Mouse (Mus musculus): Measurements from ENCODE around the gene Prkg1.
"Not testable (repeated sequence)": the region's sequence is repeated elsewhere in the genome, so short reads cannot be mapped to it uniquely, and the experiment has no call there.

Prkg1 gene

GRCm38 (mm10) chr19:31424319-31424718 lies 340.5 kb downstream of the Prkg1 start:
- DNase-seq, result no peak

DNA sequence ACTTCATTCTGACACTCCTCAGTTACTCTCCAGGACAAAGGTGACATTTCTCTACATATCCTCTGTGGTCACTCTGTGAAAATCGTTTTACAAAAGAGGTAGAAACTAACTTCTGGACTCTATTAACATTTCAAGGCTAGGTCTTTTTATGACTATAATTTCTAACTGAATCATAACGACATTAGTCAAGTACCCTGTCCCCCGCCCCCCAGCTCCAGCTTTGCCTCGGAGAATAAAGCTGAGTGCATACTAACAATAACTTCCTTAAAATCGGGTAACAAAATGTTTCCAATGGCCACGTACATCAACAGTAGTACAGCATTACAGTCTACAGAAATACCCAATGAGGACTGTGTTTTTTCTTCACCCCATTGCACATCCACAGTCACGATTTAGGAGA lies 351.3 kb downstream of the Prkg1 start:
- DNase-seq, result no peak

DNA sequence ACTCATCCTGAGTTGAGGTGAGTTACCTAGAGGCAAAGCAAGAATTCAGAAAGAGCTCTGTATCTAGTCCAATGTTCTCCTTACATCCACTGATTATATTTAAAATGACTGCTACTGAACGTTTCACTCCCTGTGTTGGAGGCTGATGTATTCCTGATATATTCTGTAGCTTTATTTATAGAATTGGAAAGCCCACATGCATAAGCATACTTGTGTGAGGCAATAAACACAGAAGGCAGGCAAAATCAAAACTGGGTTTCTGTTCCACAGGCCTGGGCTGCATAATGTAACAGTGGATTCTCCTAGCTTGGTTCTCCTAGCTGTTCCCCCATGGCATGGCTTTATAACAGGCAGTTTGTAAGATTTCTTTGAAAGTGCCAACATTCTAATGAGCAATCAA lies 368.7 kb downstream of the Prkg1 start:
- DNase-seq, result peak; percentile 8

- peak; percentile 5 for DNase-seq
Measured at GRCm38 (mm10) chr19:31385353-31385752, 379.5 kb downstream of the Prkg1 start.

- peak; percentile 12 for DNase-seq
Measured at GRCm38 (mm10) chr19:31383881-31384280, 381.0 kb downstream of the Prkg1 start.

DNA sequence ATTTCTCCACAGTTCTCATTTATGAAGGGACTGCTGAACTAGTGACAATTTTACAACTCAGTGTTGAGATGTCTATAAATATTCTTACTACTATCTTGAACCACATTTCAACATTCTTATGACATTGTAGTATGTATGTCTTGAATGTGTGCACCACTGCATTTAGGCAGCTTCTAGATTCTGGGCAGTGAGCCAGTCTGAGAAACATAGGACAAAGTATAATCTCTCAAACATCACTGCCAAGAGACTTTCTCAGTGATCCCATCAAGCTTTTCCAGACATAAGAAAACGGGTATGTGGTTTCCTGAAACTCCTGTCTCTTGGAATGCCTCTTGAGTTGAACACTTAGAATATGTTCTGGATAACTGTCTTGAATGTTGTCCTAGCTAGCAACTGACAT lies 394.7 kb downstream of the Prkg1 start:
- no peak for DNase-seq

DNA sequence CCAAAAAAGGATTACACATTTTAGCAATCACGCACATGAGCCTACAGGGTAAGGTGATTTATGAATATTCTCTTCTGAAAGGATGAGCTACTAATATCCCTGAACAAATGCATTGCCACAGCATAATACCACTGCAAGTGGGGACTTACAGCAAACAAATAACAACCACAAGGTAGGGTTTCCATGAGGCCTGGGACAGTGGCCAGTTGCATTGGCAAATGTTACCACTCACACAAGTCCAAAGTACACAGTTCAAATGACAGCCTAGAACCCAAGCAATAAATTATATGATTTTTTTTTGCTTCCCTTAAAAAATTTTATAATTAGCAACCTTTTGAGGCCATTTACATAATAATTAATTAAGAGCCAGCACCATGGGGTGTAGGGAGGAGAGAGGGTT lies 395.7 kb downstream of the Prkg1 start:
- DNase-seq, result no peak

DNA sequence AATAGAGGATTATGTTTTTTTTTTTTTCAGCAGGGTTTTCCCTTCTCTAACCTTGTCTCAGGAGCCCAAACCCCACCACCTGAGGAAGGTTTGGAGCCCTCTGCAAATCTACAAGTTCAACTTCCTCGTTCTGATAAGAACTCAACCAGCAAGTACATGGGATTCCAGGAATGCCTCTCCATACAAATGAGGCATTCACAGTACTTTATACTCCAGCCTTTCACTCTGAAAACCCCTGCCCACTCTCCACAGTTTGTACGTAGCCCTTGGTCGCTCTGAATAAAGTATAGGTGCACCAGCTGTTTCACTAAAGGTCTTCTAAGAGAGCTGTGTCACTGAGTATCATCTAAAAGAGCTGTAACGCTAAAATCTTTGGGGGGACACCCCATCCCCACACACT lies 402.8 kb downstream of the Prkg1 start:
- no peak for DNase-seq

GRCm38 (mm10) chr19:31361575-31361974 lies 403.3 kb downstream of the Prkg1 start:
- DNase-seq, result no peak

GRCm38 (mm10) chr19:31361161-31361560 lies 403.7 kb downstream of the Prkg1 start:
- peak; percentile 56 for DNase-seq

DNA sequence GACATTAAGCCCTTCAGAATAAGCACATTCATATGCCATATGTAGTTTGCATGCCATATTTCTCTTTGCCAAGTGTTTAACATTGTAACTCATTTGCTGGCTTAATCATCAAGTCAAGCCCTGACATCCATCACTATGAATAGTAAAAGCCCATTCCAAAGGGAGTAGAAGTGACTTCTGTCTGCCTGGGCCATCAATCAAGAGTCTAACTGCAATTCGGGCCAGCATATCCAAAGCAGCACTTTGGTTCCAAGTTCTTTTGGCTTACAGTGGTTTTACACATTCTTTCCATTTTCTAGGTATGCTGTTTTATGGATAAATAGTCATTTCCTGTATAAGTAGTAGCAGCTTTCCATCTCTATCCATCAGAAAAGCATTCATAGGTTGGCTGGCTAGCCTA lies 409.9 kb downstream of the Prkg1 start:
- no peak for DNase-seq

- not testable (repeated sequence) for DNase-seq
Measured at GRCm38 (mm10) chr19:31352784-31353183, 412.0 kb downstream of the Prkg1 start.

GRCm38 (mm10) chr19:31351796-31352195 lies 413.0 kb downstream of the Prkg1 start:
- no peak for DNase-seq

GRCm38 (mm10) chr19:31342150-31342549 lies 422.7 kb downstream of the Prkg1 start:
- DNase-seq, result peak; percentile 8

GRCm38 (mm10) chr19:31340898-31341297 lies 423.9 kb downstream of the Prkg1 start:
- DNase-seq, result no peak

DNA sequence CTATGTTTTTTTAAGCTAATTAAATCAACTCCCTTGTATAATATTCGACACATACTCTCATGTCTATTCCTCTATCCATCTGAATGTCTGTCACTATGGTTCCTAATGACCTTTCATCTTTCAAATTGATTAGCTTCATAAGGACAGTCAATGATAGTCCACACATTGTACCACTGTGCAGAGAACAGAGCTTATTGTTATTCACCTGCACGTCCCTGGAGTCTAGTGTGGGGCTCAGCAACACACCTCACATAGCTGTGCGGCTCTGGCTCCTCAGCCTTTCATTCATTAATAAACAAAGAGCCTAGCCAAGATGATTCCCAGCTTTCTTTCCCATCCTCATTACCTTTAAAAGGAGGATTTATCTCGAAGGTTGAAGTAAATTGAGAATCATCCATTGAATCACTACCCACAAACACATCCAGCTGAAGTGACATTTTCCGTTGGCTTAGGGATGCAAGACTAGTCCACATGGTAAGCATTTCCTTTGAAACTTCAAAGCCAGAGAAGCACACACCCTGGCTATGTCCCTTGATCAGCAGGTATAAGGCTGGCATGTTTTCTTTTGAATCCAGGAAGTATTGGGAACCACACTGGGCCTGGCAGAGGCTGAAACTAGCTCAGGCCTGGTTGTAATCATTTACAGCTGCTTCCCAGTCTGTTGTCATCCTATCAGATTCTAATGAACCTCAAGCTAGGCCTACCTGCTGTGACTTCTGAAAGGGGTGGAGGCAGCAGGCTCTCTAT lies 426.3 kb downstream of the Prkg1 start:
- no peak for DNase-seq

DNA sequence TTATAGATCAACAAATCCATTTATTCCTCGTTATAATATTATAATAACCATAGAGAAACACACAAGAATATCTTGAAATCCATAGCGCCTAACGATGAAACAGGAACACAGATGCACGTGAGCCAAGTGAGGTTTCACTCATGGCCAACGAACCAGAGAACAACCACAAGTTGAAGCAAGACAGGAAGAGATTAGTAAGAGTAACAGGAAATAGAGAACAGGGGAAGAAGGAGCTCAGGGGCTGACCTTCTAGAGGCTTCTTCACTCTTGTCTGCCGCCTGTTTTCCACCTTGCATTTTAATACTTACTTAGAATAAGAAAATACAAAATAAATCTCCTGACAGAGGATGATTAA lies 427.0 kb downstream of the Prkg1 start:
- DNase-seq, result no peak

DNA sequence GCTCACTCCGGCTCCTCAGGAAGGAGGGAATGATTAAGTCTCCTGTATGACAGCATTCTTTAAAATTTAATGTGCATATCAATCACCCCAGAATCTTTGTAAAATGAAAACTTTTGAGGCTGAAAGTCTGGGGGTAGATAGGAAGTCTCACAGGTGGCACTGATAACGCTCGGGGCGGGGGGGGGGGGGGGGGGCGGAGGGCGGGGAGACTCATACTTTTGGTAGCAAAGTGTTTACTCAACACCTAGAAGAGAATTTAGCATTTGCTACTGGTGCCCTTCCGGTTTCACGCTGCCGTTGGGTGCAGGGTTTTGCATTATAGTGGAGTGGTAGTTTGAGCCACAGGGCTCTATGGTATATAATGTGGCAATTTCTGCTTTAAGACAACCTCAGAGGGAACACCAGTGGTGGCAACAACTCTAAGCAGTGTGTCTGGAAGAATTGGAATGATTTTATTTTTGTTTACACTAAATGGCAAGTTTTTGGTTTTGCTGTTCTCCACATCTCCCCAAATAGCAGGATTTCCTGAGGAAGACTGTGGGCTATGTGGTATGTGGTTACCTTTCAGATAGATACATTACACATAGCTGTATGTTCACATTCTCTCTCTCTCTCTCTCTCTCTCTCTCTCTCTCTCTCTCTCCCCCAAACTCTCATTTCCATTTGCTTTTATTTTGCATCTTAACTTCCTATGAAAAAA lies 427.5 kb downstream of the Prkg1 start:
- no peak for DNase-seq

GRCm38 (mm10) chr19:31336381-31336780 lies 428.5 kb downstream of the Prkg1 start:
- no peak for DNase-seq

- DNase-seq, result no peak
Measured at GRCm38 (mm10) chr19:31329893-31330292, 434.9 kb downstream of the Prkg1 start.

GRCm38 (mm10) chr19:31304760-31305159 lies 460.1 kb downstream of the Prkg1 start:
- DNase-seq, result no peak

GRCm38 (mm10) chr19:31291231-31291630 lies 473.6 kb downstream of the Prkg1 start:
- no peak for DNase-seq

DNA sequence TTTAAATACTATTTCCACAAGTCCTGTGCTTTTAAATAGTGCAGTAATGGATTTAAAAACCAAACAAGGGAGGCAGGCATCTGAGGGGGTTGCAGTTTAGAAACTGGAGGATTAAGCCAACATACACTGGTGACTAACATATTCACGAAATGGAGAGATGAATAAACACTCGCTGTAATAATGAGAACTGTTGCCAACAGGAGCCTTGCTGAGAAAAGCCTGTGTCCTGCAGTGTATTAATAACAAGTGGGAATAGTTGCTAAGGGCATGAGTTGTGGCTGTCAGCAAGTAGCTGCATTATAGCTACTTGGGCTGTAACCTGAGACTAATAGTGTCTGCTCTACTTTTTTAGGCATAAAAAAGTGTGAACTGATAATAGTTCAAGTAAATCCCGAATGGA lies 480.3 kb downstream of the Prkg1 start:
- no peak for DNase-seq

- no peak for DNase-seq
Measured at GRCm38 (mm10) chr19:31284126-31284525, 480.7 kb downstream of the Prkg1 start.

GRCm38 (mm10) chr19:31283617-31284016 lies 481.2 kb downstream of the Prkg1 start:
- DNase-seq, result no peak

All from right cerebral cortex, adult 18-20 months (tissue).